Mouse (Mus musculus): ENCODE results near the gene Hand1. TPM values are rescaled to one million over a fixed set of nuclear protein-coding genes. Genes with fewer than 3 reads are reported as not detected.

Gene Hand1
- polyA plus RNA-seq, 1 experiment = not detected

- TF ChIP-seq POLR2A (IDR thresholded peaks at IDR 0.05; ENCODE audit: extremely low read depth, insufficient read depth, low read length) (no peak), CTCF (IDR thresholded peaks at IDR 0.05; ENCODE audit: extremely low read depth, insufficient read depth, low read length) (no peak)
- H3K27ac ChIP-seq (ENCODE audit: insufficient read depth, low read length) = no peak overlapping the region
- no peaks in the 10 kb centered on the region for H3K4me1 ChIP-seq (ENCODE audit: control insufficient read depth, insufficient read depth, low read length)
- H3K4me3 ChIP-seq (ENCODE audit: insufficient read depth, low read length) = no peak overlapping the region
Observed at GRCm38 (mm10) chr11:57835331-57835730, 2.7 kb upstream of the Hand1 start.

- no peaks in the 10 kb centered on the region for H3K4me1 ChIP-seq (ENCODE audit: control insufficient read depth, insufficient read depth, low read length)
- TF ChIP-seq POLR2A (IDR thresholded peaks at IDR 0.05; ENCODE audit: extremely low read depth, insufficient read depth, low read length) (no peak), CTCF (IDR thresholded peaks at IDR 0.05; ENCODE audit: extremely low read depth, insufficient read depth, low read length) (no peak)
- no peak overlapping the region for H3K4me3 ChIP-seq (ENCODE audit: insufficient read depth, low read length)
- H3K27ac ChIP-seq (ENCODE audit: insufficient read depth, low read length) = no peak overlapping the region
Observed at GRCm38 (mm10) chr11:57834031-57834430, 1.4 kb upstream of the Hand1 start.

GRCm38 (mm10) chr11:57833296-57833977 lies 819 bp upstream of the Hand1 start:
- H3K4me1 ChIP-seq (ENCODE audit: control insufficient read depth, insufficient read depth, low read length) = no peaks in the 10 kb centered on the region
- TF ChIP-seq POLR2A (IDR thresholded peaks at IDR 0.05; ENCODE audit: extremely low read depth, insufficient read depth, low read length) = no peak
- no peak for TF ChIP-seq CTCF (IDR thresholded peaks at IDR 0.05; ENCODE audit: extremely low read depth, insufficient read depth, low read length)
- H3K27ac ChIP-seq (ENCODE audit: insufficient read depth, low read length) = no peak overlapping the region
- no peak overlapping the region for H3K4me3 ChIP-seq (ENCODE audit: insufficient read depth, low read length)

- Histone ChIP-seq H3K27ac (ENCODE audit: insufficient read depth, low read length) (no peak overlapping the region), H3K4me3 (ENCODE audit: insufficient read depth, low read length) (no peak overlapping the region), H3K4me1 (ENCODE audit: control insufficient read depth, insufficient read depth, low read length) (no peaks in the 10 kb centered on the region)
- no peak for TF ChIP-seq POLR2A (IDR thresholded peaks at IDR 0.05; ENCODE audit: extremely low read depth, insufficient read depth, low read length)
- TF ChIP-seq CTCF (IDR thresholded peaks at IDR 0.05; ENCODE audit: extremely low read depth, insufficient read depth, low read length) = no peak
Observed at GRCm38 (mm10) chr11:57831861-57832260, 757 bp downstream of the Hand1 start.

GRCm38 (mm10) chr11:57831281-57831781 lies 1.3 kb downstream of the Hand1 start:
- Histone ChIP-seq H3K4me1 (ENCODE audit: control insufficient read depth, insufficient read depth, low read length) (no peaks in the 10 kb centered on the region), H3K4me3 (ENCODE audit: insufficient read depth, low read length) (no peak overlapping the region), H3K27ac (ENCODE audit: insufficient read depth, low read length) (no peak overlapping the region)
- TF ChIP-seq POLR2A (IDR thresholded peaks at IDR 0.05; ENCODE audit: extremely low read depth, insufficient read depth, low read length) (no peak), CTCF (IDR thresholded peaks at IDR 0.05; ENCODE audit: extremely low read depth, insufficient read depth, low read length) (no peak)

GRCm38 (mm10) chr11:57829871-57830775 lies 2.5 kb downstream of the Hand1 start:
- no peak overlapping the region for H3K4me3 ChIP-seq (ENCODE audit: insufficient read depth, low read length)
- H3K4me1 ChIP-seq (ENCODE audit: control insufficient read depth, insufficient read depth, low read length) = no peaks in the 10 kb centered on the region
- TF ChIP-seq CTCF (IDR thresholded peaks at IDR 0.05; ENCODE audit: extremely low read depth, insufficient read depth, low read length) (no peak), POLR2A (IDR thresholded peaks at IDR 0.05; ENCODE audit: extremely low read depth, insufficient read depth, low read length) (no peak)
- no peak overlapping the region for H3K27ac ChIP-seq (ENCODE audit: insufficient read depth, low read length)

- no peaks in the 10 kb centered on the region for H3K4me1 ChIP-seq (ENCODE audit: control insufficient read depth, insufficient read depth, low read length)
- TF ChIP-seq POLR2A (IDR thresholded peaks at IDR 0.05; ENCODE audit: extremely low read depth, insufficient read depth, low read length) (no peak), CTCF (IDR thresholded peaks at IDR 0.05; ENCODE audit: extremely low read depth, insufficient read depth, low read length) (no peak)
- H3K4me3 ChIP-seq (ENCODE audit: insufficient read depth, low read length) = no peak overlapping the region
- H3K27ac ChIP-seq (ENCODE audit: insufficient read depth, low read length) = no peak overlapping the region
Observed at GRCm38 (mm10) chr11:57828955-57829870, 3.4 kb downstream of the Hand1 start.

- no peak overlapping the region for H3K27ac ChIP-seq (ENCODE audit: insufficient read depth, low read length)
- TF ChIP-seq CTCF (IDR thresholded peaks at IDR 0.05; ENCODE audit: extremely low read depth, insufficient read depth, low read length) (no peak), POLR2A (IDR thresholded peaks at IDR 0.05; ENCODE audit: extremely low read depth, insufficient read depth, low read length) (no peak)
- H3K4me3 ChIP-seq (ENCODE audit: insufficient read depth, low read length) = 0 out of 2 replicates have a peak overlapping the region, but pooled peaks have one; percentile 18
- no peaks in the 10 kb centered on the region for H3K4me1 ChIP-seq (ENCODE audit: control insufficient read depth, insufficient read depth, low read length)
Observed at GRCm38 (mm10) chr11:57827915-57828545, 4.6 kb downstream of the Hand1 start.

All from cortical plate, adult 2 months (tissue).